Mouse (Mus musculus): ENCODE data around the gene Adipoq.
"Not testable (repeated sequence)": the region's sequence is repeated elsewhere in the genome, so short reads cannot be mapped to it uniquely, and the experiment has no call there.

Gene Adipoq

GRCm38 (mm10) chr16:23175956-23176355, 29.6 kb downstream of the Adipoq start:
- no peak overlapping the region for H3K4me3 ChIP-seq (replicated peaks; ENCODE audit: low read length)
- H3K36me3 ChIP-seq (ENCODE audit: insufficient read depth, low read length), result no peaks in the 10 kb centered on the region
- H3K9me3 ChIP-seq (ENCODE audit: low read length), result no peaks in the 10 kb centered on the region
- H3K4me1 ChIP-seq (replicated peaks; ENCODE audit: low read depth, low read length), result peaks cover 4% of the 10 kb centered on the region; the same call in 1 of the 2 replicates
- TF ChIP-seq NANOG (IDR thresholded peaks at IDR 0.05; ENCODE audit: borderline replicate concordance, low read length), result no peak
- no peak for TF ChIP-seq POU5F1 (IDR thresholded peaks at IDR 0.05; ENCODE audit: borderline replicate concordance, low read length)
- TF ChIP-seq CTCF (conservative IDR thresholded peaks at IDR 0.05; ENCODE audit: low read length), result no peak
- H3K27me3 ChIP-seq (ENCODE audit: insufficient read depth, low read length), result peaks cover 20% of the 10 kb centered on the region

GRCm38 (mm10) chr16:23177856-23178255, 31.5 kb downstream of the Adipoq start:
- Histone ChIP-seq H3K27me3 (ENCODE audit: insufficient read depth, low read length) (peaks cover 20% of the 10 kb centered on the region), H3K36me3 (ENCODE audit: insufficient read depth, low read length) (no peaks in the 10 kb centered on the region), H3K4me3 (replicated peaks; ENCODE audit: low read length) (no peak overlapping the region), H3K4me1 (replicated peaks; ENCODE audit: low read depth, low read length) (peaks cover 4% of the 10 kb centered on the region; the same call in 1 of the 2 replicates), H3K9me3 (ENCODE audit: low read length) (no peaks in the 10 kb centered on the region)
- TF ChIP-seq NANOG (IDR thresholded peaks at IDR 0.05; ENCODE audit: borderline replicate concordance, low read length) (no peak), POU5F1 (IDR thresholded peaks at IDR 0.05; ENCODE audit: borderline replicate concordance, low read length) (no peak), CTCF (conservative IDR thresholded peaks at IDR 0.05; ENCODE audit: low read length) (no peak)

- no peak for TF ChIP-seq POU5F1 (IDR thresholded peaks at IDR 0.05; ENCODE audit: borderline replicate concordance, low read length)
- no peak for TF ChIP-seq CTCF (conservative IDR thresholded peaks at IDR 0.05; ENCODE audit: low read length)
- no peak for TF ChIP-seq NANOG (IDR thresholded peaks at IDR 0.05; ENCODE audit: borderline replicate concordance, low read length)
- no peaks in the 10 kb centered on the region for H3K36me3 ChIP-seq (ENCODE audit: insufficient read depth, low read length)
- H3K27me3 ChIP-seq (ENCODE audit: insufficient read depth, low read length), result peaks cover 20% of the 10 kb centered on the region
- peak overlapping the region; percentile 65; the same call in 1 of the 2 replicates for H3K4me3 ChIP-seq (replicated peaks; ENCODE audit: low read length)
- H3K9me3 ChIP-seq (ENCODE audit: low read length), result no peaks in the 10 kb centered on the region
- H3K4me1 ChIP-seq (replicated peaks; ENCODE audit: low read depth, low read length), result peaks cover 4% of the 10 kb centered on the region; the same call in 1 of the 2 replicates
Measured at GRCm38 (mm10) chr16:23178796-23179195, 32.5 kb downstream of the Adipoq start.

GRCm38 (mm10) chr16:23179436-23179835, 33.1 kb downstream of the Adipoq start:
- H3K9me3 ChIP-seq (ENCODE audit: low read length); H3K36me3 ChIP-seq (ENCODE audit: insufficient read depth, low read length); H3K4me1 ChIP-seq (replicated peaks; ENCODE audit: low read depth, low read length): not testable (repeated sequence)
- Histone ChIP-seq H3K27me3 (ENCODE audit: insufficient read depth, low read length) (peaks cover 20% of the 10 kb centered on the region), H3K4me3 (replicated peaks; ENCODE audit: low read length) (peak overlapping the region; percentile 65)

GRCm38 (mm10) chr16:23181054-23181453, 34.7 kb downstream of the Adipoq start:
- H3K4me1 ChIP-seq (replicated peaks; ENCODE audit: low read depth, low read length), result peaks cover 4% of the 10 kb centered on the region; the same call in 1 of the 2 replicates
- H3K9me3 ChIP-seq (ENCODE audit: low read length), result no peaks in the 10 kb centered on the region

GRCm38 (mm10) chr16:23181487-23181886, 35.2 kb downstream of the Adipoq start:
- Histone ChIP-seq H3K4me3 (replicated peaks; ENCODE audit: low read length) (no peak overlapping the region), H3K9me3 (ENCODE audit: low read length) (no peaks in the 10 kb centered on the region), H3K36me3 (ENCODE audit: insufficient read depth, low read length) (no peaks in the 10 kb centered on the region), H3K4me1 (replicated peaks; ENCODE audit: low read depth, low read length) (peaks cover 4% of the 10 kb centered on the region; the same call in 1 of the 2 replicates), H3K27me3 (ENCODE audit: insufficient read depth, low read length) (peaks cover 20% of the 10 kb centered on the region)
- TF ChIP-seq CTCF (conservative IDR thresholded peaks at IDR 0.05; ENCODE audit: low read length) (no peak), POU5F1 (IDR thresholded peaks at IDR 0.05; ENCODE audit: borderline replicate concordance, low read length) (no peak), NANOG (IDR thresholded peaks at IDR 0.05; ENCODE audit: borderline replicate concordance, low read length) (no peak)

More at GRCm38 (mm10) chr16:23181054-23181453, 34.7 kb downstream of the Adipoq start:
- H3K4me3 ChIP-seq (replicated peaks; ENCODE audit: low read length), result no peak overlapping the region
- H3K36me3 ChIP-seq (ENCODE audit: insufficient read depth, low read length), result no peaks in the 10 kb centered on the region
- peaks cover 20% of the 10 kb centered on the region for H3K27me3 ChIP-seq (ENCODE audit: insufficient read depth, low read length)
- TF ChIP-seq CTCF (conservative IDR thresholded peaks at IDR 0.05; ENCODE audit: low read length) (no peak), NANOG (IDR thresholded peaks at IDR 0.05; ENCODE audit: borderline replicate concordance, low read length) (no peak), POU5F1 (IDR thresholded peaks at IDR 0.05; ENCODE audit: borderline replicate concordance, low read length) (no peak)

- H3K4me3 ChIP-seq (replicated peaks; ENCODE audit: low read length), result no peak overlapping the region
Measured at GRCm38 (mm10) chr16:23181942-23182597, 35.7 kb downstream of the Adipoq start.

GRCm38 (mm10) chr16:23185824-23186223, 39.5 kb downstream of the Adipoq start:
- TF ChIP-seq CTCF (conservative IDR thresholded peaks at IDR 0.05; ENCODE audit: low read length), result no peak
- TF ChIP-seq POU5F1 (IDR thresholded peaks at IDR 0.05; ENCODE audit: borderline replicate concordance, low read length), result no peak
- TF ChIP-seq NANOG (IDR thresholded peaks at IDR 0.05; ENCODE audit: borderline replicate concordance, low read length), result no peak

More at GRCm38 (mm10) chr16:23181942-23182597, 35.7 kb downstream of the Adipoq start:
- no peaks in the 10 kb centered on the region for H3K9me3 ChIP-seq (ENCODE audit: low read length)
- H3K27me3 ChIP-seq (ENCODE audit: insufficient read depth, low read length), result peaks cover 20% of the 10 kb centered on the region
- no peak for TF ChIP-seq CTCF (conservative IDR thresholded peaks at IDR 0.05; ENCODE audit: low read length)
- peaks cover 4% of the 10 kb centered on the region; the same call in 1 of the 2 replicates for H3K4me1 ChIP-seq (replicated peaks; ENCODE audit: low read depth, low read length)
- no peaks in the 10 kb centered on the region for H3K36me3 ChIP-seq (ENCODE audit: insufficient read depth, low read length)

GRCm38 (mm10) chr16:23186418-23186817, 40.1 kb downstream of the Adipoq start:
- H3K27me3 ChIP-seq (ENCODE audit: insufficient read depth, low read length), result no peaks in the 10 kb centered on the region
- TF ChIP-seq CTCF (conservative IDR thresholded peaks at IDR 0.05; ENCODE audit: low read length), result no peak
- no peak for TF ChIP-seq POU5F1 (IDR thresholded peaks at IDR 0.05; ENCODE audit: borderline replicate concordance, low read length)
- no peak for TF ChIP-seq NANOG (IDR thresholded peaks at IDR 0.05; ENCODE audit: borderline replicate concordance, low read length)
- H3K36me3 ChIP-seq (ENCODE audit: insufficient read depth, low read length), result no peaks in the 10 kb centered on the region
- H3K9me3 ChIP-seq (ENCODE audit: low read length), result peaks cover 9% of the 10 kb centered on the region
- H3K4me1 ChIP-seq (replicated peaks; ENCODE audit: low read depth, low read length), result no peaks in the 10 kb centered on the region
- H3K4me3 ChIP-seq (replicated peaks; ENCODE audit: low read length), result no peak overlapping the region

More at GRCm38 (mm10) chr16:23185824-23186223, 39.5 kb downstream of the Adipoq start:
- H3K4me3 ChIP-seq (replicated peaks; ENCODE audit: low read length), result no peak overlapping the region
- no peaks in the 10 kb centered on the region for H3K36me3 ChIP-seq (ENCODE audit: insufficient read depth, low read length)
- H3K4me1 ChIP-seq (replicated peaks; ENCODE audit: low read depth, low read length), result no peaks in the 10 kb centered on the region
- H3K9me3 ChIP-seq (ENCODE audit: low read length), result peaks cover 9% of the 10 kb centered on the region
- no peaks in the 10 kb centered on the region for H3K27me3 ChIP-seq (ENCODE audit: insufficient read depth, low read length)
